Mouse (Mus musculus) midbrain, embryonic 15.5 days (tissue): Measurements from ENCODE around the gene Casp4. TPM values are rescaled to one million over a fixed set of nuclear protein-coding genes. Genes with fewer than 3 reads are reported as not detected.

ENCODE experiments used
- ATAC-seq: fragments of 200-750 bp; cut with Nextera tagmentation; replicated peaks from 2 replicates; pipeline ENCODE4 v1.8.0; 2017; ENCODE audit warnings: moderate TSS enrichment
- H3K27ac ChIP-seq: fragments of 300-500 bp; sonication (generic); 2 replicates; pipeline ENCODE4 v1.5.1; 2015; ENCODE audit warnings: mild to moderate bottlenecking, inconsistent platforms
- H3K27me3 ChIP-seq: fragments of 300-500 bp; sonication (generic); replicated peaks from 2 replicates; pipeline ENCODE4 v1.6.1; 2015; ENCODE audit warnings: inconsistent platforms
- H3K36me3 ChIP-seq: fragments of 300-500 bp; sonication (generic); replicated peaks from 2 replicates; pipeline ENCODE4 v1.6.1; 2015; ENCODE audit warnings: inconsistent platforms
- H3K4me1 ChIP-seq: fragments of 300-500 bp; sonication (generic); 2 replicates; pipeline ENCODE4 v1.6.1; 2015; ENCODE audit warnings: inconsistent platforms
- H3K4me2 ChIP-seq: fragments of 300-500 bp; sonication (generic); 2 replicates; pipeline ENCODE4 v1.6.1; 2015; ENCODE audit warnings: inconsistent platforms, mild to moderate bottlenecking, moderate library complexity
- H3K4me3 ChIP-seq: fragments of 300-500 bp; sonication (generic); 2 replicates; pipeline ENCODE4 v1.5.1; 2015; ENCODE audit warnings: mild to moderate bottlenecking, inconsistent platforms
- H3K9ac ChIP-seq: fragments of 300-500 bp; sonication (generic); 2 replicates; pipeline ENCODE4 v1.6.1; 2015; ENCODE audit warnings: mild to moderate bottlenecking, inconsistent platforms
- H3K9me3 ChIP-seq: fragments of 300-500 bp; sonication (generic); 2 replicates; pipeline ENCODE4 v1.6.1; 2016; ENCODE audit warnings: inconsistent platforms
- WGBS: fragments of 180-500 bp; shearing (Covaris S2); methylation state at CpG from one replicate; pipeline ENCODE4 v1.1.7; 2015; ENCODE audit warnings: mixed read lengths; 5-methylcytosine and 5-hydroxymethylcytosine counted together
- polyA plus RNA-seq: library from polyadenylated mRNA; unstranded; fragments of >200 nt; fragmentation: Nextera tagmentation; extraction: Ambion mirVana; gene quantifications from 2 replicates; pipeline ENCODE4 v1.2.1, GENCODE M21; 2015

The Casp4 gene
- polyA plus RNA-seq, 1 experiment from 2014 or later, result 0.92 TPM

- Histone ChIP-seq H3K36me3 (no peaks in the 10 kb centered on the region), H3K9ac (no peak overlapping the region), H3K27ac (no peak overlapping the region), H3K9me3 (no peaks in the 10 kb centered on the region), H3K4me3 (no peak overlapping the region), H3K4me2 (no peak overlapping the region), H3K4me1 (no peaks in the 10 kb centered on the region), H3K27me3 (no peaks in the 10 kb centered on the region)
- WGBS, result 86% methylated on average over 3 of the region's 3 CpGs
- no peak for ATAC-seq
These were observed 19.6 kb downstream of the Casp4 start for GRCm38 (mm10) chr9:5328204-5328603.

GRCm38 (mm10) chr9:5332441-5332840 lies 23.8 kb downstream of the Casp4 start:
- ATAC-seq, result no peak
- no peaks in the 10 kb centered on the region for H3K27me3 ChIP-seq
- H3K36me3 ChIP-seq, result no peaks in the 10 kb centered on the region
- no peaks in the 10 kb centered on the region for H3K4me1 ChIP-seq
- H3K9me3 ChIP-seq, result no peaks in the 10 kb centered on the region
- H3K27ac ChIP-seq, result no peak overlapping the region
- H3K9ac ChIP-seq, result no peak overlapping the region
- no peak overlapping the region for H3K4me2 ChIP-seq
- H3K4me3 ChIP-seq, result no peak overlapping the region

GRCm38 (mm10) chr9:5333422-5333821 lies 24.8 kb downstream of the Casp4 start:
- no peak for ATAC-seq
- H3K9me3 ChIP-seq, result no peaks in the 10 kb centered on the region
- H3K27ac ChIP-seq, result no peak overlapping the region
- no peaks in the 10 kb centered on the region for H3K27me3 ChIP-seq
- H3K9ac ChIP-seq, result no peak overlapping the region
- no peak overlapping the region for H3K4me2 ChIP-seq
- no peaks in the 10 kb centered on the region for H3K4me1 ChIP-seq
- H3K4me3 ChIP-seq, result no peak overlapping the region
- H3K36me3 ChIP-seq, result no peaks in the 10 kb centered on the region
- WGBS, result 100% methylated on average over 1 of the region's 1 CpGs

- no peak for ATAC-seq
- H3K36me3 ChIP-seq, result no peaks in the 10 kb centered on the region
- no peaks in the 10 kb centered on the region for H3K4me1 ChIP-seq
- WGBS, result 83% methylated on average over 1 of the region's 1 CpGs
- H3K27ac ChIP-seq, result no peak overlapping the region
- no peak overlapping the region for H3K4me2 ChIP-seq
- no peak overlapping the region for H3K4me3 ChIP-seq
- no peak overlapping the region for H3K9ac ChIP-seq
- no peaks in the 10 kb centered on the region for H3K27me3 ChIP-seq
- no peaks in the 10 kb centered on the region for H3K9me3 ChIP-seq
These were observed 34.5 kb downstream of the Casp4 start for GRCm38 (mm10) chr9:5343092-5343491.

- no peak overlapping the region for H3K4me3 ChIP-seq
- H3K4me2 ChIP-seq, result no peak overlapping the region
- H3K27ac ChIP-seq, result no peak overlapping the region
- 91% methylated on average over 4 of the region's 4 CpGs for WGBS
- ATAC-seq, result no peak
- no peaks in the 10 kb centered on the region for H3K36me3 ChIP-seq
- no peak overlapping the region for H3K9ac ChIP-seq
- no peaks in the 10 kb centered on the region for H3K27me3 ChIP-seq
- no peaks in the 10 kb centered on the region for H3K4me1 ChIP-seq
- no peaks in the 10 kb centered on the region for H3K9me3 ChIP-seq
These were observed 35.5 kb downstream of the Casp4 start for GRCm38 (mm10) chr9:5344090-5344489.

- H3K4me1 ChIP-seq, result no peaks in the 10 kb centered on the region
- no peak within 1 kb of the TSS for H3K9ac ChIP-seq
- no peak within 1 kb of the TSS for H3K4me3 ChIP-seq
- no peak within 1 kb of the TSS for H3K4me2 ChIP-seq
- H3K9me3 ChIP-seq, result no peaks in the 10 kb centered on the region
- no peaks in the 10 kb centered on the region for H3K27me3 ChIP-seq
- no peak within 1 kb of the TSS for H3K27ac ChIP-seq
- no peaks in the 10 kb centered on the region for H3K36me3 ChIP-seq
- no peak for ATAC-seq
- 71% methylated on average over 4 of the region's 4 CpGs for WGBS
These were observed 36.8 kb downstream of the Casp4 start, which contains the start of gene Casp12 for GRCm38 (mm10) chr9:5345291-5345898. Gene Casp12 (plus strand): TSS chr9:5345430.

- H3K27me3 ChIP-seq, result no peaks in the 10 kb centered on the region
- H3K9ac ChIP-seq, result no peak overlapping the region
- no peak overlapping the region for H3K4me2 ChIP-seq
- H3K4me1 ChIP-seq, result no peaks in the 10 kb centered on the region
- H3K27ac ChIP-seq, result no peak overlapping the region
- no peak overlapping the region for H3K4me3 ChIP-seq
- no peak for ATAC-seq
- no peaks in the 10 kb centered on the region for H3K36me3 ChIP-seq
- 80% methylated on average over 4 of the region's 4 CpGs for WGBS
- H3K9me3 ChIP-seq, result no peaks in the 10 kb centered on the region
These were observed 38.8 kb downstream of the Casp4 start for GRCm38 (mm10) chr9:5347381-5347780.

GRCm38 (mm10) chr9:5353673-5354072 lies 45.0 kb downstream of the Casp4 start:
- WGBS, result 85% methylated on average over 2 of the region's 2 CpGs
- Histone ChIP-seq H3K9ac (no peak overlapping the region), H3K9me3 (no peaks in the 10 kb centered on the region), H3K36me3 (no peaks in the 10 kb centered on the region), H3K4me2 (no peak overlapping the region), H3K4me1 (no peaks in the 10 kb centered on the region), H3K27me3 (no peaks in the 10 kb centered on the region), H3K4me3 (no peak overlapping the region), H3K27ac (no peak overlapping the region)
- ATAC-seq, result no peak

- Histone ChIP-seq H3K27me3 (no peaks in the 10 kb centered on the region), H3K9me3 (no peaks in the 10 kb centered on the region), H3K9ac (no peak overlapping the region), H3K4me2 (no peak overlapping the region), H3K4me3 (no peak overlapping the region), H3K27ac (no peak overlapping the region), H3K36me3 (no peaks in the 10 kb centered on the region), H3K4me1 (no peaks in the 10 kb centered on the region)
- ATAC-seq, result no peak
These were observed 48.2 kb downstream of the Casp4 start for GRCm38 (mm10) chr9:5356801-5357200.

Other genes starting within 250 kb of the Casp4 start
- gene Casp1, start 10.3 kb upstream of the Casp4 start, polyA plus RNA-seq, result 0.76 and 0.82 TPM in 2 replicates
- gene Casp12, start 36.6 kb downstream of the Casp4 start, polyA plus RNA-seq, result 0.66 and 1.00 TPM in 2 replicates